ENCODE assay signal across 27 mouse cellular contexts in genomic region chr10:110617004-110617403, GRCm38 (mm10).
DNase-seq lines count a peak whose midpoint lies in the region; ATAC-seq and TF ChIP-seq lines count a peak whose summit lies in the region.
"Had no signal": no experiment of that assay in that cellular context is flagged by ENCODE, and none has a peak within 500 bp of the region (broad histone marks: within the 10 kb centered on the region; RNA-seq: fewer than 3 reads in every experiment).

No protein-coding gene starts in this region.

- H3K4me2 ChIP-seq in heart, embryonic 12.5 days: no peak overlapping the region
- H3K4me2 ChIP-seq in lung, embryonic 15.5 days: no peak overlapping the region
- H3K4me2 ChIP-seq: forebrain, embryonic 13.5 days; heart, embryonic 13.5 days; hindbrain, embryonic 14.5 days had no signal

- H3K4me1 ChIP-seq in heart, embryonic 12.5 days (replicated peaks): no peaks in the 10 kb centered on the region
- no peaks in the 10 kb centered on the region for H3K4me1 ChIP-seq in lung, embryonic 15.5 days
- H3K4me1 ChIP-seq: forebrain, embryonic 13.5 days; heart, embryonic 13.5 days had no signal

- H3K4me3 ChIP-seq in heart, embryonic 12.5 days: no peak overlapping the region
- H3K4me3 ChIP-seq in lung, embryonic 15.5 days: no peak overlapping the region
- H3K4me3 ChIP-seq: forebrain, embryonic 10.5 days; forebrain, embryonic 13.5 days; gastrocnemius, adult 2 months; heart, embryonic 13.5 days had no signal

- WGBS in heart, embryonic 12.5 days: 18% methylated on average over 1 of the region's 1 CpGs
- 15% methylated on average over 1 of the region's 1 CpGs for WGBS in lung, embryonic 15.5 days

- TF ChIP-seq POLR2A in brain, embryonic 14.5 days (IDR thresholded peaks at IDR 0.05; ENCODE audit: borderline replicate concordance, extremely low read depth, insufficient read depth, insufficient read length, poor library complexity, severe bottlenecking): no peak

- TF ChIP-seq CTCF in brain, embryonic 14.5 days (IDR thresholded peaks at IDR 0.05; ENCODE audit: borderline replicate concordance, extremely low read depth, insufficient read depth, insufficient read length): no peak

- H3K27ac ChIP-seq in heart, embryonic 12.5 days (ENCODE audit: poor library complexity, severe bottlenecking): no peak overlapping the region
- no peak overlapping the region for H3K27ac ChIP-seq in lung, embryonic 15.5 days
- H3K27ac ChIP-seq: forebrain, embryonic 10.5 days; forebrain, embryonic 13.5 days; gastrocnemius, adult 2 months; heart, embryonic 13.5 days; hindbrain, embryonic 14.5 days; hindbrain, postnatal 0 days had no signal

- peak; percentile 61 for DNase-seq in heart, adult 11 months
- no peak for DNase-seq in lung, postnatal 25 days (ENCODE audit: low spot score)
- peak; percentile 17 for DNase-seq in brain, embryonic 14.5 days (ENCODE audit: low read depth)
- no peak for DNase-seq in layer of hippocampus, adult 9-11 months
- DNase-seq: adrenal gland, postnatal 10 days; adrenal gland, postnatal 36 days; B cell, adult 2 months; cerebellum, adult 11 months; cerebellum, adult 8-10 months; cerebellum, postnatal 14 days; gastrocnemius, adult 2 months; gastrocnemius, postnatal 14 days; heart, adult 18-20 months; heart, postnatal 14 days; heart, postnatal 4 days had no signal

- no peak for ATAC-seq in heart, embryonic 12.5 days (ENCODE audit: insufficient number of reproducible peaks, low FRiP score)
- ATAC-seq in lung, embryonic 15.5 days (ENCODE audit: borderline replicate concordance, extremely low read depth, low FRiP score, low TSS enrichment): peak; percentile 64; the same call in 1 of the 2 replicates
- ATAC-seq: forebrain, embryonic 13.5 days; forebrain, embryonic 16.5 days; hindbrain, postnatal 0 days; inflammation-experienced regulatory T-cells, adult 6 months; Patski had no signal

- peaks cover 8% of the 10 kb centered on the region for H3K9me3 ChIP-seq in heart, embryonic 12.5 days (replicated peaks)
- H3K9me3 ChIP-seq in lung, embryonic 15.5 days: 0 out of 2 replicates have a peak, but pooled peaks cover 4% of the 10 kb centered on the region

- H3K27me3 ChIP-seq in heart, embryonic 12.5 days (replicated peaks): no peaks in the 10 kb centered on the region
- no peaks in the 10 kb centered on the region for H3K27me3 ChIP-seq in lung, embryonic 15.5 days
- H3K27me3 ChIP-seq: CH12.LX; forebrain, embryonic 13.5 days; heart, embryonic 13.5 days had no signal

- H3K36me3 ChIP-seq in heart, embryonic 12.5 days: no peaks in the 10 kb centered on the region
- no peaks in the 10 kb centered on the region for H3K36me3 ChIP-seq in lung, embryonic 15.5 days
- H3K36me3 ChIP-seq: forebrain, embryonic 10.5 days; G1E had no signal

- H3K9ac ChIP-seq in heart, embryonic 12.5 days: no peak overlapping the region
- H3K9ac ChIP-seq in lung, embryonic 15.5 days: no peak overlapping the region
- H3K9ac ChIP-seq: forebrain, embryonic 13.5 days; heart, embryonic 13.5 days; hindbrain, embryonic 14.5 days had no signal

Comparison
In these comparisons a context has a peak if more than half of its experiments do, and no peak if none do; other contexts are left out.
1. DNase-seq: peak in heart, adult 11 months (single experiment) and brain, embryonic 14.5 days (single experiment); none in lung, postnatal 25 days (single experiment) and layer of hippocampus, adult 9-11 months (single experiment).